Comparison of ENCODE assay signal across 14 mouse cellular contexts in genomic region chr9:61884936-61885335, GRCm38 (mm10). TPM values are rescaled to one million over a fixed set of nuclear protein-coding genes. Genes with fewer than 3 reads are reported as not detected.
A peak's percentile ranks its signal among the peaks of the same experiment; 100 is the strongest.
DNase-seq lines count a peak whose midpoint lies in the region; ATAC-seq lines count a peak whose summit lies in the region.
"Had no signal": no experiment of that assay in that cellular context is flagged by ENCODE, and none has a peak within 500 bp of the region (broad histone marks: within the 10 kb centered on the region; RNA-seq: fewer than 3 reads in every experiment).

No protein-coding gene starts in this region.

- ATAC-seq in heart, embryonic 12.5 days (ENCODE audit: insufficient number of reproducible peaks, low FRiP score): no peak
- ATAC-seq in kidney, embryonic 14.5 days (ENCODE audit: low FRiP score, low TSS enrichment): no peak
- no peak for ATAC-seq in embryonic facial prominence, embryonic 15.5 days (ENCODE audit: insufficient number of reproducible peaks, low FRiP score, low TSS enrichment, low read depth)
- ATAC-seq in erythroblast, adult 5-6 weeks (replicated peaks; ENCODE audit: low FRiP score, poor library complexity, severe bottlenecking): no peak

- peaks cover 9% of the 10 kb centered on the region; the same call in 1 of the 2 replicates for H3K27me3 ChIP-seq in heart, embryonic 12.5 days (replicated peaks)
- no peaks in the 10 kb centered on the region for H3K27me3 ChIP-seq in kidney, embryonic 14.5 days (ENCODE audit: control insufficient read depth, insufficient read depth, low read length)
- peaks cover 6% of the 10 kb centered on the region; the same call in 1 of the 2 replicates for H3K27me3 ChIP-seq in embryonic facial prominence, embryonic 15.5 days
- H3K27me3 ChIP-seq: liver, embryonic 13.5 days; neural tube, embryonic 12.5 days had no signal

- no peaks in the 10 kb centered on the region for H3K9me3 ChIP-seq in heart, embryonic 12.5 days (replicated peaks)
- H3K9me3 ChIP-seq in kidney, embryonic 14.5 days (ENCODE audit: control insufficient read depth, low read length): no peaks in the 10 kb centered on the region
- H3K9me3 ChIP-seq in embryonic facial prominence, embryonic 15.5 days (replicated peaks): no peaks in the 10 kb centered on the region
- H3K9me3 ChIP-seq: liver, embryonic 13.5 days; neural tube, embryonic 12.5 days had no signal

- WGBS in heart, embryonic 12.5 days: 71% methylated on average over 13 of the region's 13 CpGs
- WGBS in kidney, embryonic 14.5 days: 64% methylated on average over 13 of the region's 13 CpGs
- WGBS in embryonic facial prominence, embryonic 15.5 days: 60% methylated on average over 13 of the region's 13 CpGs

- no peak overlapping the region for H3K27ac ChIP-seq in heart, embryonic 12.5 days (ENCODE audit: poor library complexity, severe bottlenecking)
- no peak overlapping the region for H3K27ac ChIP-seq in kidney, embryonic 14.5 days (ENCODE audit: low read depth, low read length)
- 0 out of 2 replicates have a peak overlapping the region, but pooled peaks have one; percentile 11 for H3K27ac ChIP-seq in embryonic facial prominence, embryonic 15.5 days (replicated peaks)
- H3K27ac ChIP-seq: kidney, postnatal 0 days; liver, embryonic 13.5 days; neural tube, embryonic 12.5 days had no signal

- H3K4me2 ChIP-seq in heart, embryonic 12.5 days: 0 out of 2 replicates have a peak overlapping the region, but pooled peaks have one; percentile 3
- H3K4me2 ChIP-seq in kidney, embryonic 14.5 days (replicated peaks; ENCODE audit: low read depth, low read length): no peak overlapping the region
- H3K4me2 ChIP-seq in embryonic facial prominence, embryonic 15.5 days (replicated peaks): no peak overlapping the region
- H3K4me2 ChIP-seq: liver, embryonic 13.5 days; neural tube, embryonic 12.5 days had no signal

- no peak overlapping the region for H3K9ac ChIP-seq in heart, embryonic 12.5 days
- no peak overlapping the region for H3K9ac ChIP-seq in kidney, embryonic 14.5 days (ENCODE audit: low read depth, low read length)
- H3K9ac ChIP-seq in embryonic facial prominence, embryonic 15.5 days: no peak overlapping the region
- H3K9ac ChIP-seq: liver, embryonic 13.5 days; neural tube, embryonic 12.5 days had no signal

- no peaks in the 10 kb centered on the region for H3K36me3 ChIP-seq in heart, embryonic 12.5 days
- no peaks in the 10 kb centered on the region for H3K36me3 ChIP-seq in kidney, embryonic 14.5 days (ENCODE audit: control insufficient read depth, insufficient read depth, low read length)
- no peaks in the 10 kb centered on the region for H3K36me3 ChIP-seq in embryonic facial prominence, embryonic 15.5 days
- H3K36me3 ChIP-seq: liver, embryonic 13.5 days; neural tube, embryonic 12.5 days had no signal

- no peak for DNase-seq in heart, postnatal 4 days
- peak; percentile 37 to 46 for DNase-seq in kidney, postnatal 25 days
- peak; percentile 62 for DNase-seq in MN1 (ENCODE audit: low spot score)
- DNase-seq: adrenal gland, adult 2 months; cerebellum, adult 18-20 months; liver, embryonic 13.5 days; lung, postnatal 10 days; thymus, adult 2 months had no signal

- peaks cover 30% of the 10 kb centered on the region for H3K4me1 ChIP-seq in heart, embryonic 12.5 days (replicated peaks)
- H3K4me1 ChIP-seq in kidney, embryonic 14.5 days (ENCODE audit: control insufficient read depth, insufficient read depth, low read length): no peaks in the 10 kb centered on the region
- H3K4me1 ChIP-seq in embryonic facial prominence, embryonic 15.5 days: peaks cover 20% of the 10 kb centered on the region
- H3K4me1 ChIP-seq: liver, embryonic 13.5 days had no signal

- no peak overlapping the region for H3K4me3 ChIP-seq in heart, embryonic 12.5 days
- no peak overlapping the region for H3K4me3 ChIP-seq in kidney, embryonic 14.5 days (ENCODE audit: low read length)
- H3K4me3 ChIP-seq in embryonic facial prominence, embryonic 15.5 days (replicated peaks): no peak overlapping the region
- H3K4me3 ChIP-seq: liver, embryonic 13.5 days; neural tube, embryonic 12.5 days had no signal

RNA-seq across cellular contexts. Expression of gene Rplp1, which starts 29.4 kb away (rescaled TPM):
- polyA plus RNA-seq in heart, embryonic 12.5 days (2016; fragmentation: Nextera tagmentation; extraction: Ambion mirVana): 714 and 736 TPM in 2 replicates
- 1,000 to 10,000 TPM; 1,924 to 1,989 TPM for total RNA-seq in heart, postnatal 4 days (2021)
- polyA plus RNA-seq in kidney, embryonic 14.5 days (2014; fragmentation: Nextera tagmentation; extraction: Ambion mirVana): 1,603 and 2,211 TPM in 2 replicates
- polyA plus RNA-seq in embryonic facial prominence, embryonic 15.5 days (2015; fragmentation: Nextera tagmentation; extraction: Ambion mirVana): 1,591 and 1,650 TPM in 2 replicates
- total RNA-seq in erythroblast, adult 5-6 weeks (2015; ENCODE audit: low replicate concordance): 655 and 829 TPM in 2 replicates
- 835 and 981 TPM in 2 replicates for total RNA-seq in erythroblast, adult 5-6 weeks (2017; ENCODE audit: low replicate concordance)
